14 mouse cellular contexts compared by ENCODE assay signal in the genomic region with DNA sequence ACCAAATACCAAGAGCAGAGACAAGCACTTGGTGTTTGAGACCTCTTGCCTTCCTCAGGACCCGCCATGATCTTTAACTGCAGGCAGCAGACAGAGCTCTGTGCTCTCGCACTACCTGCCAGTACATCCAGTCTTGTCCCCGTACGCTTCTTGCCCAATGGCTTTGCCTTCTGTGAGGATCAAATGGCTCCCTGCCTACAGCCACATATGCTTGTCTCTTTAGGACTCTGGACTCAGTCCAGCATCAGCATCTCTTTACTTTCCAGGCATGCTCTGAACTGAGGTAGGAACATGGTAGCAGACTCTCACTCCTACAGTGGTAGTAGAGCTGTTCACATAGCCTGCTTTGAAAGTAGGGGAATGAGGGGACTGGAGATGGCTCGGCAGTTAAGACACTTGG.
"Had no signal": no experiment of that assay in that cellular context is flagged by ENCODE, and none has a peak within 500 bp of the region (broad histone marks: within the 10 kb centered on the region; RNA-seq: fewer than 3 reads in every experiment).

No protein-coding gene starts in this region.

- H3K27me3 ChIP-seq: kidney, embryonic 15.5 days; limb, embryonic 12.5 days; midbrain, embryonic 12.5 days; neural tube, embryonic 13.5 days had no signal

- H3K4me3 ChIP-seq: kidney, embryonic 15.5 days; limb, embryonic 12.5 days; midbrain, embryonic 12.5 days; neural tube, embryonic 13.5 days had no signal

- DNase-seq: kidney, postnatal 14 days; liver; lung, adult 18-20 months; retina, postnatal 1 day; right cerebral cortex, postnatal 4 days; spleen, adult 18-20 months; thymus, adult 18-20 months; thymus, postnatal 14 days had no signal

- H3K27ac ChIP-seq: kidney, embryonic 15.5 days; limb, embryonic 12.5 days; liver, embryonic 14.5 days; midbrain, embryonic 12.5 days; neural tube, embryonic 13.5 days had no signal

- H3K4me1 ChIP-seq: kidney, embryonic 15.5 days; limb, embryonic 12.5 days; midbrain, embryonic 12.5 days; neural tube, embryonic 13.5 days had no signal

- ATAC-seq: midbrain, embryonic 16.5 days had no signal

- H3K9ac ChIP-seq: kidney, embryonic 15.5 days; limb, embryonic 12.5 days; liver, embryonic 14.5 days; midbrain, embryonic 12.5 days; neural tube, embryonic 13.5 days had no signal

- H3K9me3 ChIP-seq: kidney, embryonic 15.5 days; limb, embryonic 12.5 days; midbrain, embryonic 12.5 days; neural tube, embryonic 13.5 days had no signal

- H3K4me2 ChIP-seq: kidney, embryonic 15.5 days; limb, embryonic 12.5 days; midbrain, embryonic 12.5 days; neural tube, embryonic 13.5 days had no signal
